Mouse (Mus musculus) forebrain, embryonic 13.5 days (tissue): ENCODE measurements around the gene Lrp1. TPM values are rescaled to one million over a fixed set of nuclear protein-coding genes. Genes with fewer than 3 reads are reported as not detected.

Experiments
- ATAC-seq: fragments of 200-750 bp; cut with Nextera tagmentation; 2 replicates; pipeline ENCODE4 v1.8.0; 2017
- H3K27ac ChIP-seq: fragments of 300-500 bp; sonication (generic); 2 replicates; pipeline ENCODE4 v1.5.1; 2015; ENCODE audit warnings: inconsistent platforms, mild to moderate bottlenecking, moderate library complexity
- H3K27me3 ChIP-seq: fragments of 300-500 bp; sonication (generic); 2 replicates; pipeline ENCODE4 v1.6.1; 2015; ENCODE audit warnings: mild to moderate bottlenecking, inconsistent platforms
- H3K36me3 ChIP-seq: fragments of 300-500 bp; sonication (generic); 2 replicates; pipeline ENCODE4 v1.6.1; 2015; ENCODE audit warnings: mild to moderate bottlenecking, inconsistent platforms; ENCODE audit not compliant: poor library complexity, severe bottlenecking
- H3K4me1 ChIP-seq: fragments of 300-500 bp; sonication (generic); 2 replicates; pipeline ENCODE4 v1.6.1; 2015; ENCODE audit warnings: inconsistent platforms
- H3K4me2 ChIP-seq: fragments of 300-500 bp; sonication (generic); 2 replicates; pipeline ENCODE4 v1.6.1; 2015; ENCODE audit warnings: inconsistent platforms, mild to moderate bottlenecking, moderate library complexity
- H3K4me3 ChIP-seq: fragments of 300-500 bp; sonication (generic); 2 replicates; pipeline ENCODE4 v1.5.1; 2015; ENCODE audit warnings: mild to moderate bottlenecking, inconsistent platforms
- H3K9ac ChIP-seq: fragments of 300-500 bp; sonication (generic); 2 replicates; pipeline ENCODE4 v1.6.1; 2015; ENCODE audit warnings: mild to moderate bottlenecking, inconsistent platforms
- H3K9me3 ChIP-seq: fragments of 300-500 bp; sonication (generic); replicated peaks from 2 replicates; pipeline ENCODE4 v1.6.1; 2016; ENCODE audit warnings: inconsistent platforms
- WGBS: fragments of 180-500 bp; shearing (Covaris S2); methylation state at CpG from one replicate; pipeline ENCODE4 v1.1.7; 2015; 5-methylcytosine and 5-hydroxymethylcytosine counted together
- polyA plus RNA-seq: library from polyadenylated mRNA; unstranded; fragments of >200 nt; fragmentation: Nextera tagmentation; extraction: Ambion mirVana; gene quantifications from 2 replicates; pipeline ENCODE4 v1.2.1, GENCODE M21; 2015

Lrp1 gene
- polyA plus RNA-seq, 1 experiment from 2014 or later = 65.1 TPM

- 0% methylated on average over 11 of the region's 12 CpGs for WGBS
- peak overlapping the region; percentile 88 for H3K4me2 ChIP-seq
- ATAC-seq = 0 out of 2 replicates have a peak, but pooled peaks have one; percentile 0
These were observed 975 bp downstream of the Lrp1 start for GRCm38 (mm10) chr10:127619941-127620405.

DNA sequence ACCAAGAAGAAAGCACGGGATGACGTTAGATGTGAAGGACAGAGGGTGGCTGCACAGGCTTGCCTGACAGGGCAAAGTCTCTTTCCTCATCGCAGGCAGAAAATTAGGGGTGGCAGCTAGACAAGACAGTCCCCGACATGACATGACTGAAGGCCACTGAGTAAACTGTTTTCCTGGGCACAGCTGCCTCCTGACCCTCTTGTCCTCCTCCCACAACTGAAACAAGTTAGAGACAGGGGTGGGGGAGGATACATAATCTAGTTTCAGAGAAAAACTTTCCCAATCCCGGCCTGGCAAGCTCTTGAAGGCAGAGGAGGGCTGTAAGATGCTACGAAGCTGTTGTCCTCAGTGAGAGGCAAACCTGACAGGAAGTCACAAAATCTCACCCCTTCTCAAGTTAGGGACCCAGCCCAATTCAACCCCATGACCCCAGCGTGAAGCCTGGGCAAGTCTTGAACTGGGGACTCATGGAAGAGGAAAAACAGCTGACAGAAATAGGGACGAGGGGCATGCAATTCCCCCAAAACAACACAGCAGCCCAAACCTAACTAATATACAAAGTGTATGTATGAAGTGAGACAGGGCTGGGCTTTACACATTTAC lies 1.7 kb downstream of the Lrp1 start:
- 33% methylated on average over 8 of the region's 8 CpGs for WGBS
- no peaks in the 10 kb centered on the region for H3K9me3 ChIP-seq
- peak overlapping the region; percentile 95 for H3K9ac ChIP-seq
- no peak for ATAC-seq
- H3K4me1 ChIP-seq = peaks cover 66% of the 10 kb centered on the region
- H3K4me2 ChIP-seq = peak overlapping the region; percentile 88
- H3K27me3 ChIP-seq = no peaks in the 10 kb centered on the region
- H3K4me3 ChIP-seq = peak overlapping the region; percentile 88
- no peak overlapping the region for H3K27ac ChIP-seq
- H3K36me3 ChIP-seq = peaks cover 4% of the 10 kb centered on the region; the same call in 1 of the 2 replicates

More at GRCm38 (mm10) chr10:127619941-127620405, 975 bp downstream of the Lrp1 start:
- H3K36me3 ChIP-seq = peaks cover 4% of the 10 kb centered on the region; the same call in 1 of the 2 replicates
- H3K4me1 ChIP-seq = peaks cover 59% of the 10 kb centered on the region
- peak overlapping the region; percentile 95 for H3K9ac ChIP-seq
- peak overlapping the region; percentile 88 for H3K4me3 ChIP-seq
- H3K9me3 ChIP-seq = no peaks in the 10 kb centered on the region
- peak overlapping the region; percentile 89 for H3K27ac ChIP-seq
- no peaks in the 10 kb centered on the region for H3K27me3 ChIP-seq

GRCm38 (mm10) chr10:127618173-127618572 lies 2.8 kb downstream of the Lrp1 start:
- no peak overlapping the region for H3K27ac ChIP-seq
- peak overlapping the region; percentile 88 for H3K4me2 ChIP-seq
- peak overlapping the region; percentile 22; the same call in 1 of the 2 replicates for H3K9ac ChIP-seq
- H3K36me3 ChIP-seq = peaks cover 4% of the 10 kb centered on the region; the same call in 1 of the 2 replicates
- ATAC-seq = no peak
- H3K9me3 ChIP-seq = no peaks in the 10 kb centered on the region
- 77% methylated on average over 6 of the region's 6 CpGs for WGBS
- peak overlapping the region; percentile 88; the same call in 1 of the 2 replicates for H3K4me3 ChIP-seq
- peaks cover 74% of the 10 kb centered on the region for H3K4me1 ChIP-seq
- no peaks in the 10 kb centered on the region for H3K27me3 ChIP-seq

GRCm38 (mm10) chr10:127617294-127617693 lies 3.7 kb downstream of the Lrp1 start:
- WGBS = 71% methylated on average over 4 of the region's 4 CpGs
- Histone ChIP-seq H3K27me3 (no peaks in the 10 kb centered on the region), H3K27ac (no peak overlapping the region), H3K36me3 (peaks cover 12% of the 10 kb centered on the region), H3K4me2 (peak overlapping the region; percentile 26), H3K9me3 (no peaks in the 10 kb centered on the region), H3K4me3 (no peak overlapping the region), H3K4me1 (peaks cover 72% of the 10 kb centered on the region), H3K9ac (peak overlapping the region; percentile 22)
- no peak for ATAC-seq

GRCm38 (mm10) chr10:127616261-127616679 lies 4.7 kb downstream of the Lrp1 start:
- Histone ChIP-seq H3K27ac (no peak overlapping the region), H3K36me3 (peaks cover 22% of the 10 kb centered on the region), H3K4me2 (no peak overlapping the region), H3K4me1 (peaks cover 64% of the 10 kb centered on the region), H3K4me3 (no peak overlapping the region), H3K9me3 (no peaks in the 10 kb centered on the region), H3K9ac (no peak overlapping the region), H3K27me3 (no peaks in the 10 kb centered on the region)
- ATAC-seq = no peak
- WGBS = 52% methylated on average over 7 of the region's 7 CpGs

DNA sequence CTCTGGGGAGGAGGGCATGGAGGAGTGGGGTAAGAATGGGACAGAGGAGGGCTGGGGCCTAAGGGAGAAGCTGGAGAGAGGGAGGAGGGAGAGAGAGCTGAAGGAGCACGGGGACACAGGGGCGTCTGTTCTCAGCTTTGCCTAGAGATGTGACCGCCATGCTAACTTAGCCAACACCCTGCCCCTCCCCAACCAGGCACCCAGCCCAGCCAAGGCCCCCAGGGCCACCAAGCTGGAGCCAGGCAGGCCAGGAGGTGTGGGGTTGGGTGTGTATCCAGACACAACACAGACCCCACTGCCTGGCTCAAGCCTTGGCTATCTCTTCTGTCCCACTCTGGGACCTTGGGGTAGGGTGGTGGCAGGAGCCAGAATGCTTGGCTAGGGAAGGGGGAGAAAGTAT lies 5.4 kb downstream of the Lrp1 start:
- WGBS = 75% methylated on average over 2 of the region's 3 CpGs
- Histone ChIP-seq H3K4me1 (peaks cover 64% of the 10 kb centered on the region), H3K36me3 (peaks cover 27% of the 10 kb centered on the region), H3K9me3 (no peaks in the 10 kb centered on the region), H3K27me3 (no peaks in the 10 kb centered on the region), H3K27ac (no peak overlapping the region), H3K4me2 (peak overlapping the region; percentile 4; the same call in 1 of the 2 replicates), H3K4me3 (no peak overlapping the region), H3K9ac (peak overlapping the region; percentile 21)
- ATAC-seq = no peak

DNA sequence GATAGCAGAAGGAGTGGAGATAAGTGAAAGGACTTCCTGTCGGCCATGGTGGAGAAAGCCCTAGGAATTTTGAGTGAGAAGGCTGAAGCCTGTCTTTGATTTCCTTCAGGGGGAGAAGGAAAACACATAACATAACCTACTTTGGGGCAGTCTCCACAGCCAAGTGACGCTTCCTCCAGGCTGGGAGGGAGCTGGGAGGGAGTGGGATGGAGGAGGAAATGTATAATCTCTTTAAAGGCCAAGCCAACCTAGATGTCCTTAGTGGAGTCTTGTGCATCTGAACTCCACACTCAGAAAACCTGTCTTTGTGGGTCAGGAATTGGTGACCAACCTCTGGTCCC lies 5.9 kb downstream of the Lrp1 start:
- Histone ChIP-seq H3K9ac (peak overlapping the region; percentile 12; the same call in 1 of the 2 replicates), H3K4me3 (no peak overlapping the region), H3K4me1 (peaks cover 64% of the 10 kb centered on the region), H3K27me3 (no peaks in the 10 kb centered on the region), H3K4me2 (peak overlapping the region; percentile 24; the same call in 1 of the 2 replicates), H3K36me3 (peaks cover 33% of the 10 kb centered on the region), H3K9me3 (no peaks in the 10 kb centered on the region), H3K27ac (peak overlapping the region; percentile 31)
- no peak for ATAC-seq
- WGBS = 41% methylated on average over 2 of the region's 2 CpGs

DNA sequence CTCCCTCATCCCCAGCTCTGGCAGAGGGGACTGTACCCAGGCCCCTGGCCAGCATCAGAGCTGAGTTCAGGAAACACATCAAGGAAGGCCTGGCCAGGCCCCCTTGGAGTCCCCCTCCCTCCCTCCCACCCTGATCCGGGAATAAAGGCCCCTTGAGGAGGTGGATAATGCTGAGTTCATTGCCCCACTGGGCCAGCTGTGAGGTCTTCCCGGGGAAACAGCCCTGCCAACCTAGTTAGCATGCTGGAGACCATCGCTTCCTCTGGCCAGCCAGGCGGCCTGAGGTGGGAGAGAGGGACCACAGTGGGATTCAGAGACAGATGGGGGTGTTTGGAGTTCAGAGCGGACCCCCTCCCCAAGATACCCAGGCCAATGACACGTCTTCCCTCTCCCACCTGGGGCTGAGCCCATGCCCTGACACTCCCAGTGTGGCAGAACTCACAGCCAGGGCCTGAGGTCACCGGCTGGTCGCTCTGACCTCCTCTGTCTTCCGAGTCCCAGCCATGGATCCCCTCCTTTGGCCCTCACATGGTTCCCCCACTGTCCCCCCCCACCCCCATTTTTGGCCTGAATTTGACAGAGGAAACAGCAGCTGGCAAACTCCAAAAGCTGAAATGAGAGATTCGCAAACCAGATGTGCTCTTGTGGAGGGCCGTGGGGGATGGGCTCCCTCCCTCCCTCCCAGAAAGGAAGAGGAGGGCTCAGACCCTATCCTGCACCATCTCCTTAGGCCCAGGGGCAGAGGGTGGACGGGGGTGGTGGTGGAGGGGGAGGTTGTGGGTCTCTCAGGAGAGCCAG lies 6.5 kb downstream of the Lrp1 start:
- 0 out of 2 replicates have a peak, but pooled peaks have one; percentile 19 for ATAC-seq
- H3K4me3 ChIP-seq = no peak overlapping the region
- H3K27ac ChIP-seq = peak overlapping the region; percentile 31
- no peaks in the 10 kb centered on the region for H3K27me3 ChIP-seq
- peak overlapping the region; percentile 38 for H3K9ac ChIP-seq
- peaks cover 58% of the 10 kb centered on the region for H3K4me1 ChIP-seq
- H3K4me2 ChIP-seq = peak overlapping the region; percentile 24
- WGBS = 30% methylated on average over 12 of the region's 12 CpGs
- H3K9me3 ChIP-seq = no peaks in the 10 kb centered on the region
- H3K36me3 ChIP-seq = peaks cover 39% of the 10 kb centered on the region

DNA sequence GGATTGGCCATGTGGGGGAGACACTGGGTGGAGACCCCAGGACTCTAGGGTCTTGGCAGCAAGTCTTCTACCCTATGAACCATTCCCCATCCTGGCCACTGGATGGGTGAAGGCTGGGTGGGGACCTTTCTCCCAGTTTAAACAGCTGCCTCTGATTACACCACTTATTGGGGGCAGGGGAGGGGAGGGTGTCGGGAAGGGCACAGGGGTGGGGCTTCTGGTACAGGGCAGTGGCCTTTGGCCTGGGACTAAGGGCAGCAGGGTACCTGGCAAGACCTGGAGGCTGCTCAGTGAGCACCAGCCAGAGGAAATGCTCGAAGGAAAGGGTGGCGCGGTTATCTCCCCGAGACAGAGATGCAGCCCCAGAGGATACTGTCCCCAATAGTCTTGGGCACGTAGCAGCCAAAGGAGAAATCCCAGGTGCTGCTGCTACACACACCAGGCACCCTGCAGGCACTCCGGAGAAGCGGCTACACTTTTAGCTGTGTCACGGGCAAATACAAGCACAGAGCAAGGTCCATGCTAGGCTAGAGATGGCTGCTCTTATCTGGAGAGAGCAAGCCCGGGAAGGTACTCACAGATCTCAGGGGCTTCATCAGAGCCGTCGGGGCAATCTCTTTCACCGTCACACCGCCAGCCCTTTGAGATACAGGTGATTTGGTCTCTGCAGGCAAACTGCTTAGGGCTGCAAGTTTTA lies 8.7 kb downstream of the Lrp1 start:
- H3K9ac ChIP-seq = no peak overlapping the region
- no peak overlapping the region for H3K27ac ChIP-seq
- no peak overlapping the region for H3K4me3 ChIP-seq
- peaks cover 36% of the 10 kb centered on the region for H3K4me1 ChIP-seq
- H3K27me3 ChIP-seq = no peaks in the 10 kb centered on the region
- no peak for ATAC-seq
- no peak overlapping the region for H3K4me2 ChIP-seq
- H3K36me3 ChIP-seq = peaks cover 60% of the 10 kb centered on the region
- 92% methylated on average over 14 of the region's 14 CpGs for WGBS
- H3K9me3 ChIP-seq = no peaks in the 10 kb centered on the region

DNA sequence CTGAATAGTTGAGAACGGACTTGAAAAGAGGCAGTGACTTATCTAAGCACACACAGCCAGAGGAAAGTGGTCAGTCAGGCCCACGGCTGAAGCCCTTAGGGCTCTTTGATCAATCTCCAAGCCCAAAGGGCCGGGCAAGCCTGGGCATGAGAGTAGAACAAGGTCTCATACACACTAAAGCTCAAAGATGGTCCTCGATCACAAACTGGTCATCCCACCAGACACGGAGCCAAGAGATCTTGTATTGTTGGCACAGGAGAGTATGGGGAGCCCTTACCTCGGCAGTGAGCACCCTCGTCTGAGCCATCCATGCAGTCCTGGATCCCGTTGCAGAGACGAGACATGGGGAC lies 10.9 kb downstream of the Lrp1 start:
- WGBS = 91% methylated on average over 9 of the region's 9 CpGs
- ATAC-seq = no peak

GRCm38 (mm10) chr10:127609415-127610065 lies 11.4 kb downstream of the Lrp1 start:
- Histone ChIP-seq H3K4me2 (no peak overlapping the region), H3K27me3 (no peaks in the 10 kb centered on the region), H3K27ac (no peak overlapping the region), H3K9ac (no peak overlapping the region), H3K4me1 (peaks cover 10% of the 10 kb centered on the region), H3K4me3 (no peak overlapping the region), H3K36me3 (peaks cover 84% of the 10 kb centered on the region), H3K9me3 (no peaks in the 10 kb centered on the region)
- WGBS = 86% methylated on average over 9 of the region's 9 CpGs
- ATAC-seq = no peak

More for the DNA sequence above, 10.9 kb downstream of the Lrp1 start:
- Histone ChIP-seq H3K27ac (no peak overlapping the region), H3K27me3 (no peaks in the 10 kb centered on the region), H3K9me3 (no peaks in the 10 kb centered on the region), H3K9ac (no peak overlapping the region), H3K4me3 (no peak overlapping the region), H3K4me1 (peaks cover 15% of the 10 kb centered on the region), H3K36me3 (peaks cover 79% of the 10 kb centered on the region), H3K4me2 (no peak overlapping the region)
